ENCODE assay signal across 7 mouse cellular contexts in the genomic region with DNA sequence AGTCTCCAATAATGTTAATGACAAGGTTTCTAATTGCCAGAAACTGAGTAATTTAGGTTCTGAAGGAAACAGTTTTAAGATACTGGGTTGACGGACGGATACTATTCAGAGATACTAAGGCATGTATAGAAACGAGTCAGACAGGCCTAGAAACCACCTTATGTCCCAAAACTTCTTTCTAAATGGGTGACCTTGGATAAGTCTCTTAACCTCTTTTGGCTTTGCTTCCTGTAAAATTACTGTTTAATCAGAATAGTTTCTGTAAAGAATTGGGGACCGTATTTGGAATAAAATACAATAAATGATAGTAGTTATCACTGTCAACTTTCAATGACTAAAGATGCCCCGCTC. TPM values are rescaled to one million over a fixed set of nuclear protein-coding genes. Genes with fewer than 3 reads are reported as not detected.
DNase-seq lines count a peak whose midpoint lies in the region; ATAC-seq and TF ChIP-seq lines count a peak whose summit lies in the region.

No protein-coding gene starts in this region.

- ATAC-seq in lung, postnatal 0 days: no peak
- ATAC-seq in forebrain, embryonic 13.5 days: no peak
- ATAC-seq in limb, embryonic 13.5 days (ENCODE audit: low FRiP score, low read depth): no peak

- TF ChIP-seq CTCF in lung, postnatal 0 days (IDR thresholded peaks at IDR 0.05): no peak
- no peak for TF ChIP-seq CTCF in small intestine, adult 2 months (IDR thresholded peaks at IDR 0.05; ENCODE audit: extremely low read depth, insufficient read length, insufficient replicate concordance, low read depth, low read length)

- H3K4me1 ChIP-seq in lung, postnatal 0 days (ENCODE audit: insufficient read depth, low read depth, low read length): peaks cover 5% of the 10 kb centered on the region; the same call in 1 of the 2 replicates
- peaks cover 37% of the 10 kb centered on the region for H3K4me1 ChIP-seq in forebrain, embryonic 13.5 days
- H3K4me1 ChIP-seq in limb, embryonic 13.5 days: peaks cover 45% of the 10 kb centered on the region
- H3K4me1 ChIP-seq in small intestine, adult 2 months (ENCODE audit: control insufficient read depth, insufficient read depth, insufficient read length, low read length): peaks cover 11% of the 10 kb centered on the region; the same call in 1 of the 2 replicates

- intact Hi-C loops in left cerebral cortex, postnatal 14 days (cut with DNase I): loop anchor here (2.0 kb wide), 1 partner anchor 89 kb away; no protein-coding TSS in a partner anchor

- peak overlapping the region; percentile 93; the same call in 1 of the 2 replicates for H3K27ac ChIP-seq in lung, postnatal 0 days (ENCODE audit: low read length)
- H3K27ac ChIP-seq in forebrain, embryonic 13.5 days: peak overlapping the region; percentile 93
- no peak overlapping the region for H3K27ac ChIP-seq in limb, embryonic 13.5 days
- H3K27ac ChIP-seq in small intestine, adult 2 months (ENCODE audit: insufficient read depth, low read depth, low read length): peak overlapping the region; percentile 94; the same call in 1 of the 2 replicates

- peak overlapping the region; percentile 98 for H3K4me3 ChIP-seq in lung, postnatal 0 days (ENCODE audit: low read depth, low read length)
- peak overlapping the region; percentile 94 for H3K4me3 ChIP-seq in forebrain, embryonic 13.5 days
- H3K4me3 ChIP-seq in limb, embryonic 13.5 days: peak overlapping the region; percentile 95
- peak overlapping the region; percentile 76 for H3K4me3 ChIP-seq in small intestine, adult 2 months (ENCODE audit: low read depth, low read length)

- DNase-seq in lung, postnatal 0 days (ENCODE audit: low spot score): no peak
- DNase-seq in lung, adult 18-20 months: no peak
- no peak for DNase-seq in thymus, postnatal 14 days
- no peak for DNase-seq in left cerebral cortex, postnatal 14 days (ENCODE audit: low spot score in 2 of 2)

- 11% methylated on average over 5 of the region's 5 CpGs for WGBS in lung, postnatal 0 days
- WGBS in forebrain, embryonic 13.5 days: 18% methylated on average over 5 of the region's 5 CpGs
- WGBS in limb, embryonic 13.5 days: 16% methylated on average over 5 of the region's 5 CpGs
- 15% methylated on average over 5 of the region's 5 CpGs for WGBS in small intestine, adult 2 months

- TF ChIP-seq EP300 in lung, postnatal 0 days (IDR thresholded peaks at IDR 0.05): no peak

- H3K9me3 ChIP-seq in lung, postnatal 0 days (ENCODE audit: low read length): no peaks in the 10 kb centered on the region
- H3K9me3 ChIP-seq in forebrain, embryonic 13.5 days (replicated peaks): no peaks in the 10 kb centered on the region
- H3K9me3 ChIP-seq in limb, embryonic 13.5 days: no peaks in the 10 kb centered on the region

- H3K36me3 ChIP-seq in lung, postnatal 0 days (ENCODE audit: insufficient read depth, low read length): no peaks in the 10 kb centered on the region
- no peaks in the 10 kb centered on the region for H3K36me3 ChIP-seq in forebrain, embryonic 13.5 days (ENCODE audit: poor library complexity, severe bottlenecking)
- no peaks in the 10 kb centered on the region for H3K36me3 ChIP-seq in limb, embryonic 13.5 days
- no peaks in the 10 kb centered on the region for H3K36me3 ChIP-seq in small intestine, adult 2 months (ENCODE audit: control insufficient read depth, insufficient read depth, low read length)

- no peak for TF ChIP-seq POLR2A in small intestine, adult 2 months (IDR thresholded peaks at IDR 0.05; ENCODE audit: low read depth, low read length)

- H3K4me2 ChIP-seq in lung, postnatal 0 days (replicated peaks; ENCODE audit: low read depth, low read length): peak overlapping the region; percentile 92
- H3K4me2 ChIP-seq in forebrain, embryonic 13.5 days: peak overlapping the region; percentile 55
- peak overlapping the region; percentile 56 for H3K4me2 ChIP-seq in limb, embryonic 13.5 days (replicated peaks)

- H3K9ac ChIP-seq in lung, postnatal 0 days (replicated peaks; ENCODE audit: low read depth): no peak overlapping the region
- no peak overlapping the region for H3K9ac ChIP-seq in forebrain, embryonic 13.5 days
- peak overlapping the region; percentile 64; the same call in 1 of the 2 replicates for H3K9ac ChIP-seq in limb, embryonic 13.5 days

- H3K27me3 ChIP-seq in lung, postnatal 0 days (replicated peaks; ENCODE audit: insufficient read depth, low read length): no peaks in the 10 kb centered on the region
- H3K27me3 ChIP-seq in forebrain, embryonic 13.5 days: no peaks in the 10 kb centered on the region
- no peaks in the 10 kb centered on the region for H3K27me3 ChIP-seq in limb, embryonic 13.5 days
- no peaks in the 10 kb centered on the region for H3K27me3 ChIP-seq in small intestine, adult 2 months (ENCODE audit: control insufficient read depth, insufficient read depth, low read length)

RNA-seq across cellular contexts. Expression of a gene that starts 0.9 kb away (rescaled TPM):
- 10.1 and 11.7 TPM in 2 replicates for polyA plus RNA-seq in lung, postnatal 0 days (2015; fragmentation: Nextera tagmentation; extraction: Ambion mirVana)
- 37.2 and 41.0 TPM in 2 replicates for polyA plus RNA-seq in forebrain, embryonic 13.5 days (2015; fragmentation: Nextera tagmentation; extraction: Ambion mirVana)
- polyA plus RNA-seq in limb, embryonic 13.5 days (2015; fragmentation: Nextera tagmentation; extraction: Ambion mirVana): 31.9 and 34.7 TPM in 2 replicates
- 7.5 and 13.3 TPM in 2 replicates for polyA plus RNA-seq in small intestine, adult 2 months (2012; rRNA removed)
- 100 to 1,000 TPM; 127 to 131 TPM for total RNA-seq in left cerebral cortex, postnatal 14 days (2021)

RNA-seq across cellular contexts. Expression of a gene that starts 38.6 kb away (rescaled TPM):
- 0.73 and 0.80 TPM in 2 replicates for polyA plus RNA-seq in lung, postnatal 0 days (2015; fragmentation: Nextera tagmentation; extraction: Ambion mirVana)
- 0.09 TPM in 1 of 2 replicates, not detected in the other for polyA plus RNA-seq in forebrain, embryonic 13.5 days (2015; fragmentation: Nextera tagmentation; extraction: Ambion mirVana)
- polyA plus RNA-seq in limb, embryonic 13.5 days (2015; fragmentation: Nextera tagmentation; extraction: Ambion mirVana): 1.5 and 1.6 TPM in 2 replicates
- polyA plus RNA-seq in small intestine, adult 2 months (2012; rRNA removed): 7.9 and 21.5 TPM in 2 replicates
- under 1 TPM; 0.37 to 0.53 TPM for total RNA-seq in left cerebral cortex, postnatal 14 days (2021)
